Mouse (Mus musculus): ENCODE results near the gene Tpcn2.

Gene Tpcn2

DNA sequence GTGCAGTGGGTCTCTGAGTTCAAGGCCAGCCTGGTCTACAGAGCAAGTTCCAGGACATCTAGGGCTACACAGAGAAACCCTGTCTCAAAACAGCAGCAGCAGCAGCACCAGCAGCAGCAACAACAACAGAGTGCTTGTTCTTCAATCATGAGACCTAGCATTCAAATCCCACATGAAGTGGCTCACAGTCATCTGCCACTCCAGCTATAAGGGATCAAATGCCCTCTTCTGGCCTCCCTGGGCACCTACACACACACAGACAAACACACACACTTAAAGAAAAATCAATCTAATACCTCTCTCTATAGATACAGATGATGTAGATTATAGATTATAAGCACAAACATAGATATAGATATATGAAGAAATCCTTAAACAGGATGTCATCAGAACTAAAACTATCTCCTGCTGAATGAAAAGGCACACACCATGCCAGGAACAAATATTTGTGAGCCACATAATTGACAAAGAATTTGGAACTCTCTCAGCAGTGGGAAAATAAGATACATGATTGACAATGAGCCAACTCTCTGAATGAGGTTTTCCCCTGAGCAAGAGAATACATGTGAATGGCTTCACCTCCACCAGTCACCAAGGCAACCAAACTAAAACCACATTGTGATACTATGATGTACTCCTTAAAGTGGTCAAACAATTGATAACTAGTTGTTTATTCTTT lies 137.4 kb downstream of the Tpcn2 start:
- no peak for DNase-seq

DNA sequence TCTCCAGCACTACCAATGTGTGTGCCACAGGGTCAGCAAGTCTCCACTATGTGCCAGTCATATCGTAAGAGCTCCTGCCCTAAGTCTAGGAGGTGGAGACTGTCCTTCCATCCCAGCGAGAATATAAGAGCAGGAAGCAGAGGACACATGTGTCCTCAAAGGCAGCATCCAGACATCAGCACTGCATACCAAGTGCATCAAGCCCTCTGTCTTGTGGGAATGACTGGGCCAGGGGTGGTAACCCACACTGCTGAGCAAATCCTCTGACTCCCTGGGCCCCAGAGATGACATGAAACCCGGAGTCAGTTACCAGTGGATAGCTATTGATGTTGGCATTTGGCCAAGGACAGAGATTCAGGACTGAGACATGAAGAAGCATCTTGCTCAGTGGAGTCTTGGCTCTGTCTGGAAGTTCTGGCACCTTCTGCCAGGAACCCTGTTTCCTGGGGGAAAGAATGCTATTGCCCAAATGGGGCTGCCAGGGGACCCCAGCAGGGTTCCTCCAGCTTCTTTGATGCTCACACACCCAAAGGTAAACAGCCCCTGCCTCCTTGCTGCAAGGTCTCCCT lies 140.2 kb downstream of the Tpcn2 start:
- DNase-seq: no peak

DNA sequence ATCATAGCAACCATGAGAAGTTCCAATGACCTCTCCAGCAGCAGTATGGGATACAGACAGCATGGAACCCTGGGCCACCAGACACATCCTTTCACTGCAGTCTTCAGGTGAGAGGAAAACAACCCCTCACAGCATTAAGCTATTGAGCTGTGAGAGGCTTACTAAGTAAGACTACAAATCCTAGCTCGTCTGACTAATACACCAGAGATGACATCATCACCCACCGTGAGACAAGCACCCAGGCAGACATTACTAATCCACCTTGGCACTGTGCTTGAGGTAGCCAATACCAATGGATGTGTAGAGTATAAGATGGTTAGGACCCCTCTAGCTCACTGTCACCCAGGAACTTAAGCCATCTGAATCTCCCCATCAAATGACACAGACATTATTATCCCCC lies 143.2 kb downstream of the Tpcn2 start:
- DNase-seq: no peak

DNA sequence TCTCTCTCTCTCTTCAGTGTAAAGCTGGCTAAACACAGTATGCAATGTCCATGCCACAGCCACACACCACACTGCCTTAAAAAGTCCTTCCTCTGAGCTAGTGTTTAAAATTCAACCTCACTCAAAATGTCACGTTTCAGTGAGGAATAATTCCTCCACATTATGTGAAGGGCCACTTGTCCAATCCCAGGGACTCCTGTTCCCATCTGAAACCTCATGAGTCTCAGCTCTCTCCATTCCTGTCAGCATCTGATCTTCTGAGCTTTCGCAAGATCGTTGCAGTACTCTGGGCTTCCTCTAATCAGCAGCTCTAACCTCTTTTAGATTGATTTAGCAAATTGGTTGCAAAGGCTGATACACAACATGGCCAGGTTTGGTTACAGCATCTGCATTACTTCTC lies 144.2 kb downstream of the Tpcn2 start:
- no peak for DNase-seq

DNA sequence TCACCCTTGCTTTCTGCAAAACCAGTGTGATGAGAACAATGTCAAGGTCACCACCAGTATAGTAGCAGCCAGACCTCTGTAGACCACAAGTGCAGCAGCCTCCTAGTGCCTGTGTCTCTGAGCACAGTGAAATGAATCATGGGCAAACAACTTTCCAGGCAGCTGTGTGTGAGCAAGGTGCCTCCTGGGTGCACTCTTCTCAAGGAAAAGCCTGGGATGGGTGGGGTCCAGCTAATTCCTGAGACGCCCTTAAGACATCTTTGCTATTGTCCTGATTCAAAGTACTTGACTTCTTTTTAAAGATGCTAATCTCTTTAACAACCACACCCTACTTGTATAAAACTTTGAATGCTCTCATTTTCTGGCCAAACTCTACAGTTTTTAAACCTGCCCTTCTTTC lies 144.7 kb downstream of the Tpcn2 start:
- DNase-seq: no peak

DNA sequence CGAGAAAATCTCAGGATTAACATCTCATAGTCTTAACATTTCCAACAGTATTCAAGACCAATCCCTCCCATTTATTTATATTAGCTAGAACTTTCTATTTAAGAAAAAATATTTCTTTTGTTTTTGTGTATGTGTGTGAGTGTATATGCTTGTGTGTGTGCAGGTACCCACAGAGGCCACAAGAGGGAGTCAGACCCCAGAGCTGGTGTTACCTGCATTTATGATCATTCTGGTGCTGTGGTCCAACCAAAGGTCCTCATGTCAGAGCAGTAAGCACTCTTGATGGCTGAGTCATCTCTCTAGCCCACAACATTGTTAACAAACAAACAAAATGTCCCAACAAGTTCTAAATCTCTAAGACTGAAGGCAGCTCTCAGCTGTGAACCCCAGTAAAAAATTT lies 145.9 kb downstream of the Tpcn2 start:
- no peak for DNase-seq

DNA sequence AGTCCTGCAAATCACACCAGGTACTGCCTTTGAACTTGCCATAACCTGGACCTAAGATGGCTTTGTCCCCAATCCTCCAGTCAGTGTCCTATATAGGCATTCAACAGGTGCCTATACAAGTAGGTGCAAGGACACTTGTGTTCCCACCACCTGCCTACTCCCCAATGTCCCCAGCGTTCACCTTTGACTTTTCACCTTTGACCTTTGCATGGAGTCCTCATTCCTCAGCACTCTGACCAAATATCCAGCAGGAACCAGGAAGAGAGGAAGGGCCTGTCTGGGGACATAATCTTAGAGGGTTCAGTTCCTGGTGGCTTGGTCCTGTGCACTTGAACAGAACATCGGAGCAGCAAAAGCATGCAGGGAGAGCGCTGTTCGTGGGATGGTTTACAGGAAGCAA lies 147.0 kb downstream of the Tpcn2 start:
- no peak for DNase-seq

Measured in kidney, postnatal 36 days (tissue).